Mouse (Mus musculus) skeletal muscle tissue, adult 2 months (tissue): ENCODE measurements around the gene Kdf1.
"Not testable (repeated sequence)": the region's sequence is repeated elsewhere in the genome, so short reads cannot be mapped to it uniquely, and the experiment has no call there.

Source experiments
- DNase-seq: peaks from one replicate; pipeline ENCODE4 v3.0.0-alpha.2; 2012; ENCODE audit warnings: low read depth, low spot score

Kdf1 gene

GRCm38 (mm10) chr4:133496738-133497445 is 21.9 kb upstream of the Kdf1 start:
- no peak for DNase-seq

DNA sequence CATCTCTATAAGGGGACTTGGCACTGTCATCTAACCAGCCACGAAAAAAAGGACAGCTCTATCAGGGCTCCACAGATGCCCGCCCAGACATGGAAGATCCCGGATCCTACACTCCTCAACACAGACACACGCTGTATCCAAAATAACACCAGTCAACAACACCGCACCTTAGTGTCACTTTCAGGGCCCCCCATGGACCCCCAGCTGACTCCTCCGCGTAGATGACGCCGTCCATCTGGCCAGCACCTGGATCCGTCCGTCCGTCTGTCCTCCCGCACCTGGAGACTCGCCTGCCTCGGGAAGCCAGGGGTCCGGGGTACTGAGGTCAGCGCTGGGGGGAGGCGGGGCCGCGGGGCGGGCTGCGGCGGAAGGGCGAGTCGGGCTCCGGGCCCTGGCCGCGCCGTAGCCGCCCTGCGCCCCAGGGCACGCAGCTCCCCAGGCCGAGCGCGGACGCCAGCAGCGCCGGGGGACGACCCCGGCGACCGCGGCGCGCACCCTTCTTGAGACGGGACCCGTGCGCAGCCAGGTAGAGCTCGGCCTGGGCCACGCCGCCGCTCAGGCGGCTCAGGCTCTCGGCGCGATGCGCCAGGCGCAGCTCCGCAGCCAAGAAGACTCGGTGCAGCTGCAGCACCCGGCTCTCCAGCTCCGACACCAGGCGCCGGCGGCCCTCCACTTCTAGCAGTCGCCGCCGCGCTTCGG is 21.2 kb upstream of the Kdf1 start:
- DNase-seq = no peak

DNA sequence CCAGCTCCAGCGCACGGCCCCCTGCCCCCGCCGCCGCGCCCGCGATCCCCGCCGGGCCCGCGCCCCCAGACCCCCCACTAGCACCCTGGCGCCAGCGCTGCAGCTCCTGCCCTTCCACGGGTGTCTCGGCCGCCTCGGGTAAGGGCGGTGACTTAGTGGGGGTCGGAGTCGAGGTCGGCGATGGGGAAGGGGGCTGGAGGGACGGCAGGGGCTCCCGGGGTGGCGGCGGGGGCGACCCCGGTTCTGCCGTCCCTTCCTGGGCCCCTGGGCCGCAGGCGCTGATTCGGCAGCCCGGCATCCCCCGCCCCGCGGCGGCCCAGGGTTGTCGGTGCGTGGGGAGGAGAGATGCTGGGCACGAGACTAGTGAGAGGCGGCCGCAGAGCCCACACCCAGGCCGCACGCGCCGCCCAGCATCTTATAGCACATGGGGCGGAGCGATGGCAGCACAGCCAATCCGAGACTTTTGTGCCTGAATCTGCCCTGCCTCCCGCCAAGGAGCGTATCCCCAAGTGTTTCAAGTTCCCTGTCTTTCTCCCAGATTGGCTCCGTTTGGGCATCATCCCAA is 20.5 kb upstream of the Kdf1 start, which contains the start of gene Trnp1:
Gene Trnp1, minus strand, starts transcription at position 391 of the 565 bp plus-strand sequence.
- DNase-seq = no peak

GRCm38 (mm10) chr4:133501514-133501913 is 17.2 kb upstream of the Kdf1 start:
- DNase-seq = no peak

- no peak for DNase-seq
Measured at GRCm38 (mm10) chr4:133504300-133504699, 14.5 kb upstream of the Kdf1 start.

DNA sequence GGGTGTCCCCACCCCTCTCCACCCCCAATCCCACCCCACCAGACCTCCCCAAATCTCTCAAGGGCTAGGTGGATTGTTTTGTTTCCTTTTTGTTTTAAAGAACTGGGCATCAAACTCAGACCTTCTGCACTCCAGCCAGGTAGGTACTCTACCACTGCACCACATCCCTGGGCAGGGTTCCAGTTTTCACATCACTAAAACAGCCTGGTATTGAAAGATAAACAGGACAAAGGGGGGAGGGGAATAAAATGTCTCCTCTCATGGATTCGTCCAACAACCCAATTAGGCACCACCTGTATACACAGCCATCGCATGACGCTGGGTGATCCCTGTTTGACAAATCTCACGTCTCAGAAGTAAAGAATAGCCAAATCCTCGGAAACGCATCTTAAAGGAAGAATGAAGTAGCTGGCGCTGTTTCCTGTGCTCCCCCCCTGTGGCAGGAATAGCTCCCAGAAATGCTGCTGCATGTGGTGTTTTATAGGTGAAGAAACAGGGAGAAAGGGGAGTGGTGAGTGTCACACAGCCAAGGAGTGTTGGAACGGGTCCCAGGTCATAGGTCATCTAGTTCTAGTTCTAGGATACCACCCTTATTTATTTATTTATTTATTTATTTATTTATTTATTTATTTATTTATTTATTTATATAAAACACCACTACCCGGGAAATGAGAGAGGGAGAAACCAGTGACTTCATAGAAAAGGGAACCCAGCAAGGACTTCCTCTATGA is 13.8 kb upstream of the Kdf1 start:
- DNase-seq = no peak

DNA sequence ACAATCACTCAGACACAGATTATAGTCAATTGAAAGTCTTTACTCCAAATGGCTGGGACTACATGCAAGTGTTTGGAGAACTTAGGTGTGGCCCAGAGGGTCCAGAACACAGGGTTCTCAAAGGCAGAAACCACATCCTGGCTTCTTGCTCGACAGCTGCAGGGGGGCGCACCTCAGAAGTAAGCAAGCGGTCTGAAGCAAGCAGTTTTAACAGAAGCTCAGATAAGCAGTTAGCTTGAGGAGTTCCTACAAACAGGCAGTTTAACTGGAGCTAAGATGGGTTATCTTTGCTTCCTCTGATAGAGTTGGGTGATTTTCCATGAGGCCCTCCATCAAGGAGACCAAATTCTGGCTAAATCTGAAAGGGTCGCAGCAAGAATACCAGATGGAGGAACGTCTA is 12.2 kb upstream of the Kdf1 start:
- no peak for DNase-seq

- DNase-seq = no peak
Measured at GRCm38 (mm10) chr4:133508990-133509389, 9.8 kb upstream of the Kdf1 start.

DNA sequence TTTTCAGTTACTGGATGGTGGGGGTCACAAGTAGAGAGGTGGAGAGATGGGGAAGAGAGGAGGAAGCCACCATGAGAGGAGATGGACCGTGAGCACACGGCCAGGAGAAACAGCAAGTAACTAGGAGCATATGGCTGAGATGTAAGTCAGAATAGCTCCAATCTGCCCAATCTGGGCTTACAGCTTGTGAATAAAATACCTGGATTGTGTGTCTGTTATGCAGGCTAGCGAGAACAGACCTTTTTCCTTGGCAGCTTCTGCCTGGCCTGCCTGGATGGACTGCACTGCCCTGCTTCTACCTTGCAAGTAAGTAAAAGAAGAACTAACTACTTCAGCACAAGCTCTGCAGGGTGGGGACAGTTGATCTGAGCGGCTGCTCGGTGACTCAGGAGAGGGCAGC is 7.7 kb upstream of the Kdf1 start:
- no peak for DNase-seq

DNA sequence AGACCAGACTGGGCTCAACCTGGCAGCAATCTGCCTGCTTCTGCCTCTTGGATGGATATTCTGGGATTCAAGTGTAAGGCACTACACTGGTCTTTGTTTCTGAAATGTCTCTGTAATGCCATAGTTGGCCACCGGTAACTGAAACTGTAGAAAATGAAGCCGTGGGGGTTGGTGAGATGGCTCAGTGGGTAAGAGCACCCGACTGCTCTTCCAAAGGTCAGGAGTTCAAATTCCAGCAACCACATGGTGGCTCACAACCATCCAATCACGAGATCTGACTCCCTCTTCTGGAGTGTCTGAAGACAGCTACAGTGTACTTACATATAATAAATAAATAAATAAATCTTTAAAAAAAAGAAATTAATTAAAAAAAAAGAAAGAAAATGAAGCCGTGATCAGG is 6.3 kb upstream of the Kdf1 start:
- DNase-seq = not testable (repeated sequence)

DNA sequence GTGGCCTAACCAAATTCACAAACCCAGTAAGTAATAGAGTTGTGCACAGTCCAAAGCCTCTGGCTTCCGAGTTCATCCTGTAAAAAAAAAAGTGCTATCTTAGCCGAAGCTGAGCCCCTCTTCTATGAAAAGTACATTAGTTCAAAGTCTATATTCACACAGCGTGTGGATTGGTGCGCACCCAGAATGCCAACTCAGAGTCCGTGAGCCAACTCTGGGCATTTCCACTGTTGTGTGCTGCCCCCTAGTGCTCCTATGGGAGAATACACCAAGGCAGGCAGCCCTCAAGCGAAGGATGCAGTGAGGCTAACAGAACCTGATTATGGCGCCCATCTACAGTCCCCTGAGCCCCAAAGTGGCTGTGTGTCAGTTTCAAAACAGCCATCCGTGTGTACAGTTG is 5.8 kb upstream of the Kdf1 start:
- DNase-seq = peak; percentile 37

GRCm38 (mm10) chr4:133519369-133519665 is 554 bp downstream of the Kdf1 start:
- DNase-seq = no peak

GRCm38 (mm10) chr4:133521502-133521901 is 2.7 kb downstream of the Kdf1 start:
- DNase-seq = no peak

DNA sequence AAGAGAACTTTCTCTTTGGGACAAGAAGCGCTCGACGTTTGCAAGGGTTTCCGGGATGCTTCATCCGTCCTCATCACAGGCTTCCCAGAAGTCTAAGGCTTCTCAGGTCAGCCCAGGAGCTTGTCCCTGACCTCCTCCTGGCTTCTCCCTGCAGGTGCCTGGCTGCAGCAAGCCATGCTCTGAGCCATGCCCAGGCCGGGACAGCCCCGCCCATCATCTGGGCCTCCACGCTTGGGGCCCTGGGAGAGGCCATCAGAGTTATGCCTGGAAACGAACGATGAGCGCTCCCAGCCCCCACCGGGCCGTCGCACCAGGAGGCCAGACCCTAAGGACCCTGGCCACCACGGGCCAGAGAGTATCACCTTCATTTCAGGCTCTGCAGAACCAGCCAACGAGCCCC is 9.0 kb downstream of the Kdf1 start:
- no peak for DNase-seq

- no peak for DNase-seq
Measured at GRCm38 (mm10) chr4:133532777-133533176, 14.0 kb downstream of the Kdf1 start.

- DNase-seq = no peak
Measured at GRCm38 (mm10) chr4:133536081-133536480, 17.3 kb downstream of the Kdf1 start.

DNA sequence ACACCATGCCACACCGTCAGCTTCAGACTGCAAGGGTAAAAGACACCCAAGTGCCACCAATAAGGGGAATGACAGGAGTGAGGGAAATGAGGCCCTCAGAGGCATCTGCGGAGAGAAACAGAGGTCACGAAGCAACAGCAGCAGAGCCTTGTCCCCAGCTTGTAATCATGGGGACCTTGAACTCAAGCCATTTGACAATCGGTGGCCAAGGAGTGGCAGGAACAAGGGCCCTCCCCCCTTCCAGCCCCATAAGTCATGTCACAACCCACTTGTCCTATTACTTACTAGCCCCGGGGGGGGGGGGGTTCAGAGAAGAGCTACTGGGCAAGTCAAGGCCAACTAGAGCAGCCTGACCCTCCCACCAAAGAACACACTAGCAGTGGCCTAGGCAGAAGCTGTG is 17.9 kb downstream of the Kdf1 start:
- no peak for DNase-seq

GRCm38 (mm10) chr4:133545272-133546231 is 26.8 kb downstream of the Kdf1 start, which contains the start of gene Nudc:
TSS of gene Nudc (minus strand) at chr4:133545996.
- DNase-seq = peak; percentile 90

- DNase-seq = no peak
Measured at GRCm38 (mm10) chr4:133552029-133552428, 33.3 kb downstream of the Kdf1 start.

GRCm38 (mm10) chr4:133552768-133553447 is 34.1 kb downstream of the Kdf1 start, which contains the start of gene Nr0b2:
TSS of gene Nr0b2 (plus strand) at chr4:133553376.
- no peak for DNase-seq
